Mouse (Mus musculus) forebrain, embryonic 11.5 days (tissue): Measurements from ENCODE around the gene Gnao1. TPM values are rescaled to one million over a fixed set of nuclear protein-coding genes. Genes with fewer than 3 reads are reported as not detected.
A peak's percentile ranks its signal among the peaks of the same experiment; 100 is the strongest.

Experiments
- ATAC-seq: fragments of 200-750 bp; cut with Nextera tagmentation; replicated peaks from 2 replicates; pipeline ENCODE4 v1.8.0; 2017; ENCODE audit warnings: moderate TSS enrichment; ENCODE audit not compliant: low FRiP score
- DNase-seq: peaks from one replicate; pipeline ENCODE4 v3.0.0-alpha.2; 2017; ENCODE audit warnings: low spot score
- H3K27ac ChIP-seq: fragments of 300-500 bp; sonication (generic); 2 replicates; pipeline ENCODE4 v1.5.1; 2014; ENCODE audit warnings: low read depth, low read length
- H3K27me3 ChIP-seq: fragments of 300-500 bp; sonication (generic); 2 replicates; pipeline ENCODE4 v1.6.1; 2014; ENCODE audit warnings: mild to moderate bottlenecking, low read length, mixed read lengths; ENCODE audit not compliant: control insufficient read depth, insufficient read depth
- H3K36me3 ChIP-seq: fragments of 300-500 bp; sonication (generic); 2 replicates; pipeline ENCODE4 v1.6.1; 2014; ENCODE audit warnings: mild to moderate bottlenecking, low read length, moderate library complexity, mixed read lengths; ENCODE audit not compliant: control insufficient read depth, insufficient read depth
- H3K4me1 ChIP-seq: fragments of 300-500 bp; sonication (generic); replicated peaks from 2 replicates; pipeline ENCODE4 v1.6.1; 2014; ENCODE audit warnings: low read length, mixed read lengths; ENCODE audit not compliant: control insufficient read depth, insufficient read depth
- H3K4me2 ChIP-seq: fragments of 300-500 bp; sonication (generic); 2 replicates; pipeline ENCODE4 v1.6.1; 2014; ENCODE audit warnings: low read depth, mild to moderate bottlenecking, low read length, moderate library complexity, mixed read lengths; ENCODE audit not compliant: severe bottlenecking
- H3K4me3 ChIP-seq: fragments of 300-500 bp; sonication (generic); 2 replicates; pipeline ENCODE4 v1.5.1; 2014; ENCODE audit warnings: low read depth, low read length
- H3K9ac ChIP-seq: fragments of 300-500 bp; sonication (generic); 2 replicates; pipeline ENCODE4 v1.6.1; 2014; ENCODE audit warnings: low read length
- H3K9me3 ChIP-seq: fragments of 300-500 bp; sonication (generic); 2 replicates; pipeline ENCODE4 v1.6.1; 2016; ENCODE audit warnings: low read length, mixed read lengths; ENCODE audit not compliant: control insufficient read depth
- WGBS: fragments of 180-500 bp; shearing (Covaris S2); extraction: QIAGEN DNeasy Blood & Tissue Kit; methylation state at CpG from one replicate; pipeline ENCODE4 v1.1.7; 2014; 5-methylcytosine and 5-hydroxymethylcytosine counted together
- polyA plus RNA-seq: library from polyadenylated mRNA; unstranded; fragments of >200 nt; fragmentation: Nextera tagmentation; extraction: Ambion mirVana; gene quantifications from 2 replicates; pipeline ENCODE4 v1.2.1, GENCODE M21; 2014

Gene Gnao1
- polyA plus RNA-seq, 1 experiment from 2014 or later, result 45.5 TPM

DNA sequence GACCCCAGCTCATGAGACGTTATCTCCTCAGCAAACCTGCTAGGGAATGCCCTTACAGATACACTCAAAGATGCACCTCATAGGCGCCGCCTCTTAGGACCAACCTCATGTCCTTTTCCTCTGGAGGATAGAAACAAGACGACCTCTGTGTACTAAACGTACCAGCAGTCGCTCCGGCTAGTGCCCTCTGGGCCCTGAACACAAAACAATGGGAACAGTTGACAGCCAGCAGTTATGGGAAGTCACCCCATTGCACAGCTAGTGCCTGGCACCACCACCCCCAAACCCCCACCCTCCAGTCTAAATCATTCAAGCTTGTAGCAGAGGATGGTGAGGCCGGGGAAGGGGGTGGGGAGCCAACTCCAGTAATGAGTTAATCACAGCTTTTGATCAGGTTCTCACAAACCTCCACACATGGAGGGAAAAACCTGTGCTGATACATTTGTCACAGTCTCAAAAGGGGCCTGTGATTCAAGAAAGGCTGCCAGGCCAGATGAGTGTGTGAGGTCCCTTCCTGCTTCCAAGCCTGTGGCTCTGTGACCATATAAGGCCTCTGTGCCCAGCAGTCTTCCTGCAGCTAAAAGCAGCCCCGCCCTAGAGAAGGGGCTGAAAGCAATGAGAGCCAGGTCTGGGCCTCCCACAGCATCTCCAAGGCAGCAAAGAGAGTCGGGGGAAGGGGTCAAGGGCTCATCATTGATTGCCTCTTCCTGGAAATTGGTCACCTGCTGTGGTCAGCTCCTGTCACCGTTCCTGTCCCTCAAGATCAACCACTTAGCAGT, 79.1 kb downstream of the Gnao1 start:
- Histone ChIP-seq H3K4me3 (no peak overlapping the region), H3K4me1 (peaks cover 5% of the 10 kb centered on the region; the same call in 1 of the 2 replicates), H3K9me3 (no peaks in the 10 kb centered on the region; the same call in 1 of the 2 replicates), H3K27me3 (no peaks in the 10 kb centered on the region), H3K36me3 (no peaks in the 10 kb centered on the region), H3K9ac (no peak overlapping the region), H3K4me2 (no peak overlapping the region), H3K27ac (no peak overlapping the region)
- no peak; the same call in 1 of the 2 replicates for ATAC-seq
- DNase-seq, result no peak
- WGBS, result 58% methylated on average over 11 of the region's 11 CpGs

DNA sequence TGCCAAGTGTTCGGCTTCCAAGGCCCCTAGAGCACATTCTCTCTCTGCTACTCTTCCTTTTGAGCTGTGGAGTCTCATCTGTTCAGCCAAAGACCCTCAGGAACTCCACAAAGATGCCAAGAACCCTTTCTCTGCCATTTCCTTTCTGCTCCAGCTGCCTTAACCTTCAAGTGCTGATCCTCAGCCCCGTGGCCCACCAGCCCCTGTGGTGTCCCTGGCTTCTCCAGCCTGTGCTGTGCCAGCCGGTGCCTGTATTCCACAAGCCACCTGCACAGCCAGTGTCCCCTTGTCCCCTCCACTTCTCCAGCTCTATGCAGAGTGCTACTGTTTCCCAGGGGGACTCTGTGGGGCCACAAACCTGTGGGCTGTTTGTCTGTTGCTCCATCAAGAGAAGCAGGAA, 83.8 kb downstream of the Gnao1 start:
- no peaks in the 10 kb centered on the region; the same call in 1 of the 2 replicates for H3K36me3 ChIP-seq
- H3K27me3 ChIP-seq, result no peaks in the 10 kb centered on the region
- peaks cover 5% of the 10 kb centered on the region; the same call in 1 of the 2 replicates for H3K4me1 ChIP-seq
- DNase-seq, result no peak
- WGBS, result 73% methylated on average over 3 of the region's 3 CpGs
- H3K9ac ChIP-seq, result no peak overlapping the region
- no peak for ATAC-seq
- H3K4me2 ChIP-seq, result no peak overlapping the region
- H3K9me3 ChIP-seq, result no peaks in the 10 kb centered on the region
- no peak overlapping the region for H3K4me3 ChIP-seq
- H3K27ac ChIP-seq, result no peak overlapping the region

DNA sequence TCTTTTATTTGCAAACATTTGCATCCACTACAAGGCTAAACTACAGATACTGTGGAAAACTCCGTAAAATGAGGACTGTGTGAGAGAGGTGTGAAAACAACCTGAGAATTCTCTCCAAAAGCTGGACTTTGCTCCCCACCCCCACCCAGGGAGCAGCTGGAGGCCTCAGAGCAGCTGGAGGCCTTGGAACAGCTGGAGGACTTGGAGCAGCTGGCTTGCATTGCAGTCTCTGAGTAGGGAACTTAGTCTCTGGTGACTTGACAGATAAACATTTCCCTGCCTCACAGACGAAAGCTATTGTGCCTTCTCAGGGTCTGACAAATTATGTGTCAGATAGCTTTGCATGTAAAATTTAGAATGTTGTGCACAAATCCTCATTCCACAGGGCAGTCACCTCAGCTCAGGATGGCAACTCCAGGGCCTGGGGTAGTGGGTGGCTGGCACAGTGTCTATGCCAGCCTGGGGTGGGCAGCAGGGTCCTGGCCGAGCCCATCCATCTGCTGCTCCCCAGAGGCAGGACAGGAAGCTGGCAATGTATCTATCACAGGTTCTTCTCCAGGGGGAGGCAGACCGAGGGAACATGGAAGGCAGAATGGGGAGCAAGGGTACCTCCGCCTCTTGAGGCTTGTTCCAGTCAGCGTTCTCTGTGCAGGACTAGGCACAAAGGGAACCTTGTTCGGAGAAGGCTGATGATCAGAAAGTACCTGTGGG, 87.2 kb downstream of the Gnao1 start:
- Histone ChIP-seq H3K27ac (no peak overlapping the region), H3K9me3 (no peaks in the 10 kb centered on the region), H3K36me3 (no peaks in the 10 kb centered on the region; the same call in 1 of the 2 replicates), H3K4me3 (no peak overlapping the region), H3K4me2 (no peak overlapping the region), H3K4me1 (no peaks in the 10 kb centered on the region), H3K9ac (no peak overlapping the region), H3K27me3 (no peaks in the 10 kb centered on the region)
- 88% methylated on average over 7 of the region's 7 CpGs for WGBS
- DNase-seq (no peak), ATAC-seq (no peak)

DNA sequence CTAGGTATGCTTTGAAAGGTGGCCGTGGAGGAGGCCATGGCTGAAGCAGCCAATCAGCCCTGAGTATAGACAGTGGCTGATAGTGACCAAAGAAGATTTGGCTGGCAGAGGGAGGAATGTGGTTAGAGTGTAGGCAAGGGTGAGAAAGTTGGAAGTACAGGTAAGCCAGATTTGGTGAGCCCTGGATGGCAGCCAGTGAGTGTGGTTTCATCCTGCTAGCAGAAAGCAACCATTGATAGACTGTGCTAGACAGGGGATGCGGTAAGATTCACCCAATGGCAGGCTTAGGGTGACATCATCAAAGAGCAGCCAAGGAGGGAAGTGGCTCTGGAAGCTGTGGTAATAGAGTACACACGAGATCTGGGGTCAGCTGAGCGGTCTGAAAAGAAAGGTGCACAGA, 88.8 kb downstream of the Gnao1 start:
- Histone ChIP-seq H3K9me3 (no peaks in the 10 kb centered on the region), H3K4me2 (no peak overlapping the region), H3K27me3 (no peaks in the 10 kb centered on the region), H3K27ac (no peak overlapping the region), H3K9ac (no peak overlapping the region), H3K4me3 (no peak overlapping the region), H3K36me3 (no peaks in the 10 kb centered on the region; the same call in 1 of the 2 replicates), H3K4me1 (no peaks in the 10 kb centered on the region)
- DNase-seq (no peak), ATAC-seq (no peak)
- WGBS, result 86% methylated on average over 4 of the region's 4 CpGs

DNA sequence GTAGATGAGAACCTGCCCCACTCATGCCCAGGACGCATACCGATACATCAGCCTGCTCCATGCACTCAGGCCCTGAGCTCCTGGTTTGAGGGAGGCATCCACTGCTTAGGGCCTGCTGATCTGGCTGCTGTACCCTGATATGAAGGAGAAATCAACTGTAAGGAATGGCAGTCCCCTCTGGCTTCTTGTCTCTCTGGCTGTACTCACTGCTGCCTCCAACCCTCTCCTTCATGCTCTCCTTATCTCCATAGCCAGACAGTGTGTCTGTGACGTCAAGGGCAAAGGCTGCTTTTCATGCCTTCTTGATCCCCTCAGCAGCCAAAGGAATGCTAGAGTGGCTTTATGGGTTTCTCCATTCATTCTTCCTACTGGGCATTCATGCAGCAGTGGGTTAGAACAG, 92.3 kb downstream of the Gnao1 start:
- Histone ChIP-seq H3K9me3 (no peaks in the 10 kb centered on the region), H3K4me1 (peaks cover 2% of the 10 kb centered on the region; the same call in 1 of the 2 replicates), H3K9ac (no peak overlapping the region), H3K36me3 (no peaks in the 10 kb centered on the region; the same call in 1 of the 2 replicates), H3K27ac (no peak overlapping the region), H3K27me3 (no peaks in the 10 kb centered on the region), H3K4me3 (no peak overlapping the region), H3K4me2 (no peak overlapping the region)
- no peak for DNase-seq
- 68% methylated on average over 3 of the region's 3 CpGs for WGBS
- ATAC-seq, result no peak

DNA sequence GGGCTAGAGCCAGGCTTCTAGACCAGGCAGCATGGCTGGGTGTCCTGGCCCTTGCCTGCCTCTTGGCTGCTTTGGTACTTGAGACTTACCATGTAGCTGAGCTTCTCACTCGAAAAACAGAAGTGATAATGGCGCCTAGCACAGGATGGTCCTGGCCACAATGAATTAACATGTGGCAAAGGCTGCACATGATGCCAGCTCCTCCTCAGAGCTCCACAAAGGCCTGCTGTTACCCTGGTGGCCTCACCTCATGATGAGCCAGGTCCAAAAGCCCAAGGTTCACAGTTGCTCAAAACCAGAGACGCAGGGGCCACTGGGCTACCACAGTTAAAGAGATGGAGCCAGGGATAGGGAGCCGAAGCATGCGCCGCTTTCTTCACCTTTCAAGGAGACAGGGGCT, 97.2 kb downstream of the Gnao1 start:
- Histone ChIP-seq H3K9me3 (no peaks in the 10 kb centered on the region), H3K9ac (no peak overlapping the region), H3K4me3 (no peak overlapping the region), H3K27ac (no peak overlapping the region), H3K4me1 (peaks cover 13% of the 10 kb centered on the region), H3K27me3 (no peaks in the 10 kb centered on the region), H3K4me2 (no peak overlapping the region), H3K36me3 (peaks cover 2% of the 10 kb centered on the region; the same call in 1 of the 2 replicates)
- no peak for DNase-seq
- 93% methylated on average over 6 of the region's 6 CpGs for WGBS
- ATAC-seq, result no peak

DNA sequence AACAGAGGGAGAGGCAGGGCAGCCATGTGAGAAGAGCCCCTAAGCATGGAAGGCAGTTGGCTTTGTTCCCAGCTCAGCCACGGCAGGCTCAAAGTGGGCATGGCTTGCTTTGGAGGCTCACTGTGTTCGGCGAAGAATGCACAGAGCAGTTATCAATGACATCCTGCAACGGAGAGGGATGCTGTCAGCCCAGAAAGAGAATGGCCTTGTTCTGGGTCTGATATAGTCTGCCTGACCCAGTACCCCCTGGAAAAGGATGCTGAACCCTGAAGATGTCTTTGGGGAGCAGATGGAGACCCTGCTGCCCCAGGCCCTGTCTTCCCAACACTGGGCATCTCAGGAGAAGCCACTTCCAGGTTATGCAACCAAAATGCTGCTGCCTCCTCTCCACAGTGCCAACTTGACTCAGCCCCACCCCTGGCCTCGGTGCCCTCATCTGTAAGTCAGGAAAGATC, 98.2 kb downstream of the Gnao1 start:
- H3K36me3 ChIP-seq, result peaks cover 2% of the 10 kb centered on the region; the same call in 1 of the 2 replicates
- peak overlapping the region; percentile 37; the same call in 1 of the 2 replicates for H3K9ac ChIP-seq
- 40% methylated on average over 5 of the region's 5 CpGs for WGBS
- peaks cover 13% of the 10 kb centered on the region for H3K4me1 ChIP-seq
- ATAC-seq, result peak; percentile 49; the same call in 1 of the 2 replicates
- H3K9me3 ChIP-seq, result no peaks in the 10 kb centered on the region
- DNase-seq, result no peak
- H3K4me3 ChIP-seq, result no peak overlapping the region
- H3K4me2 ChIP-seq, result no peak overlapping the region
- H3K27ac ChIP-seq, result peak overlapping the region; percentile 41; the same call in 1 of the 2 replicates
- H3K27me3 ChIP-seq, result no peaks in the 10 kb centered on the region

DNA sequence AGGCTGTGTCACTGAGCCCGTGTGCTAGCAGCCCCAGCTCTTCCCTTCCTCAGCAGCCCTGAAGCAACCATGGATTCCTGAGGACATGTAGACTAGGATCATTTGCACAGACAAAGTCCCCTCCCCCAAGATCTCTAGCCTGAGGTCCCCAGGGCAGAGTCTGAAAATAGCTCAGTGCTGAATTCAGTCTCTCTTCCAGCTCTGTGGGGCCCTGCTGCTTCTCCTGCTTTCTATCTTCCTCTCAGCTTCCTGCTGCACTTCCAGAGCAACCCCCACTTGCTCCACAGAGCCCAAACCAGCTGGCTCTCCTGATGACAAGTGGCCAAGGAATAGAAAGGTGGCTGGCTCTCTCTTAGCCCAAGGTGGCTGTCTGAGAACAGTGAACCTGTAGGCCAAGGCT, 98.8 kb downstream of the Gnao1 start:
- WGBS, result 50% methylated on average over 1 of the region's 1 CpGs
- no peak overlapping the region for H3K4me2 ChIP-seq
- DNase-seq (no peak), ATAC-seq (no peak)
- H3K36me3 ChIP-seq, result peaks cover 2% of the 10 kb centered on the region; the same call in 1 of the 2 replicates
- no peak overlapping the region for H3K4me3 ChIP-seq
- H3K4me1 ChIP-seq, result peaks cover 13% of the 10 kb centered on the region
- H3K27me3 ChIP-seq, result no peaks in the 10 kb centered on the region
- peak overlapping the region; percentile 20; the same call in 1 of the 2 replicates for H3K9ac ChIP-seq
- H3K9me3 ChIP-seq, result no peaks in the 10 kb centered on the region
- 0 out of 2 replicates have a peak overlapping the region, but pooled peaks have one; percentile 41 for H3K27ac ChIP-seq
